Mouse (Mus musculus) lung, adult 2 months (tissue): ENCODE data around the gene Fam129b. TPM values are rescaled to one million over a fixed set of nuclear protein-coding genes. Genes with fewer than 3 reads are reported as not detected.
A peak's percentile ranks its signal among the peaks of the same experiment; 100 is the strongest.

Experiments used
- DNase-seq: peaks from one replicate; pipeline ENCODE4 v3.0.0; 2022
- H3K4me1 ChIP-seq: fragments of 200-500 bp; 2 replicates; pipeline ENCODE4 v1.6.1; 2011; ENCODE audit warnings: low read length; ENCODE audit not compliant: control insufficient read depth, insufficient read depth
- H3K4me3 ChIP-seq: fragments of 200-500 bp; replicated peaks from 2 replicates; pipeline ENCODE3; 2011; ENCODE audit warnings: low read depth, mild to moderate bottlenecking, control low read depth, low read length; ENCODE audit errors: extremely low read depth
- CTCF ChIP-seq: fragments of 200-500 bp; IDR thresholded peaks from 2 replicates; pipeline ENCODE4 v1.5.1; 2011; ENCODE audit warnings: mild to moderate bottlenecking, low read length, control low read depth; ENCODE audit not compliant: insufficient read depth
- POLR2A ChIP-seq: fragments of 200-500 bp; IDR thresholded peaks from 2 replicates; pipeline ENCODE4 v1.6.1; 2011; ENCODE audit warnings: low read depth, mild to moderate bottlenecking, control low read depth, low read length, borderline replicate concordance; ENCODE audit errors: extremely low read depth
- WGBS: fragments of 180-500 bp; shearing (Covaris S2); methylation state at CpG from one replicate; pipeline ENCODE4 v1.1.7; 2018; 5-methylcytosine and 5-hydroxymethylcytosine counted together
- polyA plus RNA-seq: library from polyadenylated mRNA; depleted of rRNA; stranded (reverse); fragments of >200 nt; gene quantifications from 2 replicates; pipeline ENCODE4 v1.2.3, GENCODE M21; 2012

Gene Fam129b
- polyA plus RNA-seq, 1 experiment: 224 TPM

GRCm38 (mm10) chr2:32874951-32875674, 801 bp upstream of the Fam129b start:
- 11% methylated on average over 15 of the region's 15 CpGs for WGBS
- H3K4me1 ChIP-seq: peaks cover 28% of the 10 kb centered on the region
- TF ChIP-seq CTCF (no peak), POLR2A (0 out of 2 replicates have a peak, but pooled peaks have one; percentile 9)
- H3K4me3 ChIP-seq: peak overlapping the region; percentile 90
- DNase-seq: peak; percentile 58

- 2% methylated on average over 20 of the region's 20 CpGs for WGBS
- peak; percentile 54 for DNase-seq
- H3K4me1 ChIP-seq: peaks cover 35% of the 10 kb centered on the region
These were observed 782 bp downstream of the Fam129b start for GRCm38 (mm10) chr2:32876490-32877302.

GRCm38 (mm10) chr2:32877303-32877702, 1.4 kb downstream of the Fam129b start:
- H3K4me3 ChIP-seq: peak overlapping the region; percentile 90
- 14% methylated on average over 5 of the region's 5 CpGs for WGBS
- DNase-seq: peak; percentile 52
- peaks cover 39% of the 10 kb centered on the region for H3K4me1 ChIP-seq
- TF ChIP-seq POLR2A: 0 out of 2 replicates have a peak, but pooled peaks have one; percentile 17
- TF ChIP-seq CTCF: no peak

More at GRCm38 (mm10) chr2:32876490-32877302, 782 bp downstream of the Fam129b start:
- TF ChIP-seq POLR2A (no peak), CTCF (no peak)
- H3K4me3 ChIP-seq: peak overlapping the region; percentile 90

- 26% methylated on average over 6 of the region's 6 CpGs for WGBS
- peak overlapping the region; percentile 90 for H3K4me3 ChIP-seq
- H3K4me1 ChIP-seq: peaks cover 39% of the 10 kb centered on the region
- DNase-seq: peak; percentile 86
- TF ChIP-seq CTCF (no peak), POLR2A (peak; percentile 47; the same call in 1 of the 2 replicates)
These were observed 2.0 kb downstream of the Fam129b start for GRCm38 (mm10) chr2:32877761-32878393.

GRCm38 (mm10) chr2:32878396-32878795, 2.5 kb downstream of the Fam129b start:
- TF ChIP-seq CTCF (no peak), POLR2A (peak; percentile 18; the same call in 1 of the 2 replicates)
- 28% methylated on average over 3 of the region's 3 CpGs for WGBS
- peak; percentile 64 for DNase-seq
- Histone ChIP-seq H3K4me1 (peaks cover 39% of the 10 kb centered on the region), H3K4me3 (peak overlapping the region; percentile 90)

- Histone ChIP-seq H3K4me3 (no peak overlapping the region), H3K4me1 (peaks cover 38% of the 10 kb centered on the region)
- WGBS: 35% methylated on average over 5 of the region's 5 CpGs
- TF ChIP-seq POLR2A: no peak
- DNase-seq: peak; percentile 22
These were observed 3.7 kb downstream of the Fam129b start for GRCm38 (mm10) chr2:32879593-32879992.

GRCm38 (mm10) chr2:32881054-32881453, 5.1 kb downstream of the Fam129b start:
- H3K4me1 ChIP-seq: peaks cover 40% of the 10 kb centered on the region
- WGBS: 26% methylated on average over 6 of the region's 6 CpGs
- DNase-seq: peak; percentile 48
- TF ChIP-seq CTCF (no peak), POLR2A (no peak)
- no peak overlapping the region for H3K4me3 ChIP-seq

GRCm38 (mm10) chr2:32881723-32882122, 5.8 kb downstream of the Fam129b start:
- WGBS: 10% methylated on average over 3 of the region's 3 CpGs
- H3K4me1 ChIP-seq: peaks cover 41% of the 10 kb centered on the region
- DNase-seq: peak; percentile 79
- TF ChIP-seq CTCF: no peak
- no peak for TF ChIP-seq POLR2A
- H3K4me3 ChIP-seq: no peak overlapping the region
